In the genomic region with DNA sequence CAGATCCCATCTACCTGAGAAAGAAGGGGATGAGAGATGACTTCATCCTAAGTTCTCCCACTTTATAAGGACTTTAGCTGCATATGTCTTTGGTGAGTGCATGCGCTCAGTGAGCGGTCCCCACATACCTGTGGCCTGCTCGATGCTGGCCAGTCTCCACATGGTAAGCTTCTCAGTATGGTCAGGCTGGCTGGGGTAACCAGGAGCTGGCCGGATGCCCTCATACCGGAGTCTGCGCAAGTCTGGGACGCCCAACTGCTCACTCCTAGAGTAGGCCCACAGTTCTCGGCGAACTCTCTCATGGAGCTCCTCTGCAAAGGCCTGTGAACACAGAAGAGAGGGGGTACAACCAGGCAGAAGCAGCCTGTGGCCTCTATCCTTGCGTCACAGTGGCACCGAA, we compare ENCODE assay signal across 22 mouse cellular contexts.
DNase-seq lines count a peak whose midpoint lies in the region; ATAC-seq and TF ChIP-seq lines count a peak whose summit lies in the region.
"Had no signal": no experiment of that assay in that cellular context is flagged by ENCODE, and none has a peak within 500 bp of the region (broad histone marks: within the 10 kb centered on the region; RNA-seq: fewer than 3 reads in every experiment).

No protein-coding gene starts in this region.

- no peaks in the 10 kb centered on the region for H3K4me1 ChIP-seq in heart, embryonic 12.5 days (replicated peaks)
- peaks cover 23% of the 10 kb centered on the region for H3K4me1 ChIP-seq in E14TG2a.4 (replicated peaks; ENCODE audit: low read depth, low read length)
- H3K4me1 ChIP-seq: heart, embryonic 15.5 days; hindbrain, embryonic 12.5 days; midbrain, embryonic 15.5 days; neural tube, embryonic 12.5 days had no signal

- TF ChIP-seq CTCF in E14TG2a.4 (conservative IDR thresholded peaks at IDR 0.05; ENCODE audit: low read length), result no peak

- H3K27ac ChIP-seq in heart, embryonic 12.5 days (ENCODE audit: poor library complexity, severe bottlenecking), result no peak overlapping the region
- H3K27ac ChIP-seq: forebrain, embryonic 10.5 days; heart, embryonic 15.5 days; hindbrain, embryonic 12.5 days; liver, embryonic 14.5 days; midbrain, embryonic 15.5 days; neural tube, embryonic 12.5 days had no signal

- H3K4me3 ChIP-seq in heart, embryonic 12.5 days, result no peak overlapping the region
- H3K4me3 ChIP-seq in E14TG2a.4 (replicated peaks; ENCODE audit: low read length), result peak overlapping the region; percentile 62
- H3K4me3 ChIP-seq: forebrain, embryonic 10.5 days; heart, embryonic 15.5 days; hindbrain, embryonic 12.5 days; midbrain, embryonic 15.5 days; neural tube, embryonic 12.5 days had no signal

- 92% methylated on average over 11 of the region's 11 CpGs for WGBS in heart, embryonic 12.5 days

- H3K4me2 ChIP-seq in heart, embryonic 12.5 days, result no peak overlapping the region
- H3K4me2 ChIP-seq: heart, embryonic 15.5 days; hindbrain, embryonic 12.5 days; lung, embryonic 14.5 days; midbrain, embryonic 15.5 days; neural tube, embryonic 12.5 days had no signal

- DNase-seq in heart, adult 18-20 months, result peak; percentile 48 to 59
- peak; percentile 61 to 67 for DNase-seq in cerebellum, adult 18-20 months
- DNase-seq in cerebellum, postnatal 14 days, result peak; percentile 41 to 45
- DNase-seq in frontal cortex, postnatal 36 days (ENCODE audit: low spot score in 2 of 2), result no peak
- DNase-seq: adrenal gland, adult 2 months; forebrain, postnatal 0 days; kidney, adult 18-20 months; layer of hippocampus, adult 9-11 months; lung, embryonic 14.5 days; lung, postnatal 36 days; right cerebral cortex, postnatal 25 days; spleen, adult 18-20 months had no signal

- H3K9me3 ChIP-seq in heart, embryonic 12.5 days (replicated peaks), result no peaks in the 10 kb centered on the region
- no peaks in the 10 kb centered on the region for H3K9me3 ChIP-seq in E14TG2a.4 (ENCODE audit: low read length)
- H3K9me3 ChIP-seq: forebrain, embryonic 10.5 days; G1E; heart, embryonic 15.5 days; hindbrain, embryonic 12.5 days; midbrain, embryonic 15.5 days; neural tube, embryonic 12.5 days had no signal

- no peaks in the 10 kb centered on the region for H3K27me3 ChIP-seq in heart, embryonic 12.5 days (replicated peaks)
- no peaks in the 10 kb centered on the region for H3K27me3 ChIP-seq in E14TG2a.4 (ENCODE audit: insufficient read depth, low read length)
- H3K27me3 ChIP-seq: heart, embryonic 15.5 days; hindbrain, embryonic 12.5 days; midbrain, embryonic 15.5 days; neural tube, embryonic 12.5 days had no signal

- H3K9ac ChIP-seq in heart, embryonic 12.5 days, result no peak overlapping the region; the same call in 1 of the 2 replicates
- H3K9ac ChIP-seq: forebrain, postnatal 0 days; heart, embryonic 15.5 days; hindbrain, embryonic 12.5 days; liver, embryonic 14.5 days; lung, embryonic 14.5 days; midbrain, embryonic 15.5 days; neural tube, embryonic 12.5 days had no signal

- no peak for ATAC-seq in heart, embryonic 12.5 days (ENCODE audit: insufficient number of reproducible peaks, low FRiP score)
- ATAC-seq in inflammation-experienced regulatory T-cells, adult 6 months, result no peak
- ATAC-seq: forebrain, postnatal 0 days; midbrain, embryonic 15.5 days had no signal

- H3K36me3 ChIP-seq in heart, embryonic 12.5 days, result peaks cover 71% of the 10 kb centered on the region
- H3K36me3 ChIP-seq in E14TG2a.4 (ENCODE audit: insufficient read depth, low read length), result peaks cover 70% of the 10 kb centered on the region
- H3K36me3 ChIP-seq: midbrain, embryonic 15.5 days had no signal

Comparison
In these comparisons a context has a peak if more than half of its experiments do, and no peak if none do; other contexts are left out.
1. DNase-seq: peak in heart, adult 18-20 months (2 of 2), cerebellum, adult 18-20 months (2 of 2) and cerebellum, postnatal 14 days (2 of 2); none in frontal cortex, postnatal 36 days (0 of 2).